Mouse (Mus musculus): ENCODE measurements at regions not wholly inside any gene's neighbourhood (a gene's known extent, or its start where the extent isn't known, plus 50 kb on each side); places are given as distances from the start of the nearest gene placed in this dataset.

GRCm38 (mm10) chr17:83288143-83288492, 62.6 kb upstream of the Eml4 start:
- TF ChIP-seq CTCF (IDR thresholded peaks at IDR 0.05; ENCODE audit: insufficient read depth, low read length), result no peak
- no peak for TF ChIP-seq POLR2A (IDR thresholded peaks at IDR 0.05; ENCODE audit: borderline replicate concordance, extremely low read depth, low read depth, low read length)
